Mouse (Mus musculus): Measurements from ENCODE around the gene Robo3. TPM values are rescaled to one million over a fixed set of nuclear protein-coding genes. Genes with fewer than 3 reads are reported as not detected.

Gene Robo3
- polyA plus RNA-seq, 1 experiment from 2014 or later: 20.5 TPM

Other genes with a start within 250 kb of the Robo3 start
- 11.4 and 12.7 TPM in 2 replicates for gene Tmem218, start 225.0 kb downstream of the Robo3 start, polyA plus RNA-seq (2015; fragmentation: Nextera tagmentation; extraction: Ambion mirVana)
- 0.72 and 0.96 TPM in 2 replicates for gene Slc37a2, start 177.5 kb downstream of the Robo3 start, polyA plus RNA-seq (2015; fragmentation: Nextera tagmentation; extraction: Ambion mirVana)
- 10.8 and 10.9 TPM in 2 replicates for gene Ccdc15, start 84.8 kb downstream of the Robo3 start, polyA plus RNA-seq (2015; fragmentation: Nextera tagmentation; extraction: Ambion mirVana)
- gene Hepacam, start 65.9 kb downstream of the Robo3 start, polyA plus RNA-seq (2015; fragmentation: Nextera tagmentation; extraction: Ambion mirVana): 2.2 and 2.5 TPM in 2 replicates
- 4.0 and 4.9 TPM in 2 replicates for gene Robo4, start 31.3 kb downstream of the Robo3 start, polyA plus RNA-seq (2015; fragmentation: Nextera tagmentation; extraction: Ambion mirVana)
- gene Msantd2, start 56.1 kb upstream of the Robo3 start, polyA plus RNA-seq (2015; fragmentation: Nextera tagmentation; extraction: Ambion mirVana): 36.5 and 39.5 TPM in 2 replicates
- gene Esam, start 94.8 kb upstream of the Robo3 start, polyA plus RNA-seq (2015; fragmentation: Nextera tagmentation; extraction: Ambion mirVana): 33.5 and 34.5 TPM in 2 replicates
- 0.37 and 0.42 TPM in 2 replicates for gene Vsig2, start 106.0 kb upstream of the Robo3 start, polyA plus RNA-seq (2015; fragmentation: Nextera tagmentation; extraction: Ambion mirVana)
- gene Nrgn, start 119.7 kb upstream of the Robo3 start, polyA plus RNA-seq (2015; fragmentation: Nextera tagmentation; extraction: Ambion mirVana): 3.4 and 3.7 TPM in 2 replicates
- 8.1 and 9.2 TPM in 2 replicates for gene Siae, start 122.5 kb upstream of the Robo3 start, polyA plus RNA-seq (2015; fragmentation: Nextera tagmentation; extraction: Ambion mirVana)
- gene Spa17, start 180.5 kb upstream of the Robo3 start, polyA plus RNA-seq (2015; fragmentation: Nextera tagmentation; extraction: Ambion mirVana): 10.7 and 13.6 TPM in 2 replicates
- gene Tbrg1, start 224.1 kb upstream of the Robo3 start, polyA plus RNA-seq (2015; fragmentation: Nextera tagmentation; extraction: Ambion mirVana): 85.8 and 89.4 TPM in 2 replicates
- not detected in 2 replicates for gene Panx3, start 236.0 kb upstream of the Robo3 start, polyA plus RNA-seq (2015; fragmentation: Nextera tagmentation; extraction: Ambion mirVana)